Mouse (Mus musculus) stomach, embryonic 14.5 days (tissue): ENCODE measurements at regions not wholly inside any gene's neighbourhood (a gene's known extent, or its start where the extent isn't known, plus 50 kb on each side); places are given as distances from the start of the nearest gene placed in this dataset.

ENCODE experiments used
- ATAC-seq: fragments of 200-750 bp; cut with Nextera tagmentation; 2 replicates; pipeline ENCODE4 v1.8.0; 2017; ENCODE audit warnings: low read depth, moderate TSS enrichment; ENCODE audit not compliant: insufficient number of reproducible peaks, insufficient read depth, low FRiP score
- H3K27ac ChIP-seq: fragments of 300-500 bp; sonication (generic); 2 replicates; pipeline ENCODE4 v1.5.1; 2014; ENCODE audit warnings: mild to moderate bottlenecking, low read length, moderate library complexity, mixed read lengths
- H3K27me3 ChIP-seq: fragments of 300-500 bp; sonication (generic); 2 replicates; pipeline ENCODE4 v1.6.1; 2014; ENCODE audit warnings: low read length, control low read depth, mixed read lengths; ENCODE audit not compliant: control insufficient read depth, insufficient read depth
- H3K36me3 ChIP-seq: fragments of 300-500 bp; sonication (generic); 2 replicates; pipeline ENCODE4 v1.6.1; 2014; ENCODE audit warnings: mild to moderate bottlenecking, control low read depth, low read length, moderate library complexity, mixed read lengths; ENCODE audit not compliant: control insufficient read depth, insufficient read depth
- H3K4me1 ChIP-seq: fragments of 300-500 bp; sonication (generic); 2 replicates; pipeline ENCODE4 v1.6.1; 2014; ENCODE audit warnings: low read length, control low read depth, mixed read lengths; ENCODE audit not compliant: control insufficient read depth, insufficient read depth
- H3K4me2 ChIP-seq: fragments of 300-500 bp; sonication (generic); replicated peaks from 2 replicates; pipeline ENCODE4 v1.6.1; 2014; ENCODE audit warnings: low read depth, low read length, control low read depth
- H3K4me3 ChIP-seq: fragments of 300-500 bp; sonication (generic); 2 replicates; pipeline ENCODE4 v1.5.1; 2014; ENCODE audit warnings: low read depth, low read length, control low read depth
- H3K9ac ChIP-seq: fragments of 300-500 bp; sonication (generic); replicated peaks from 2 replicates; pipeline ENCODE4 v1.6.1; 2014; ENCODE audit warnings: low read depth, mild to moderate bottlenecking, control low read depth, low read length, moderate library complexity, mixed read lengths
- H3K9me3 ChIP-seq: fragments of 300-500 bp; sonication (generic); 2 replicates; pipeline ENCODE4 v1.6.1; 2016; ENCODE audit warnings: low read depth, low read length, control low read depth; ENCODE audit not compliant: control insufficient read depth
- WGBS: fragments of 180-500 bp; shearing (Covaris S2); extraction: QIAGEN DNeasy Blood & Tissue Kit; methylation state at CpG from one replicate; pipeline ENCODE4 v1.1.7; 2014; 5-methylcytosine and 5-hydroxymethylcytosine counted together

DNA sequence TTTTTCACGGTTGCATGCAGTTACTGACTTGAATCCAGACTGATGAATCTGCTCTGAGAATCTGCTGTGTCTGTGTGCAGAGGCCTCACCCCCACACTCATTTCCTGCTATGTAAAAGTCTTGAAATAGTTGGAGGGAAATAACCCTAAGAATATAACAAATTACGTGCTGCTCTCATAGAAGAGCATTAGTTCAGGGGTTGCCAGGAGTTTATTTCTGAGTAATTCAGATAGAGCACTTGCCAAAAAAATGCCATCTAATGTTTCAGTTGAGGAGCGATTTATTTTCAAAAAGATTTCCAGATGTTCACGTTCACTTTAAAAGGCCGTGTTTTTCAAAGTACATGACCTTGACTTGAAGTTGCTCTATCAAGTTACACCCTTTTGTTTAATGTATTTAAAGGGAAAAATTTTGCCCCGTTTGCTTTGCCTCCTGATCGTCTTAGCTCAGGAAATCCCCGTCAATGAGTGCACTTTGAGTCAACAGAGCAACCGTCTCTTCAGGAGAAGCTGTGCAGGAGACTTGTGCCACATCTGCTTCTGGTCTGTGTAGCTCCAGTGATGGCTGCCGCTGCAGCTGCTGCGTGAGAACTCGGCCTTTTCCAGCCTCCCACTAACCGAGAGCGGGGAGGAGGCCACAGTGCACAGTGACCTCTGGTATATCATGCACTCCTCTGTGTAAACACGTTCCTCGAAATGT lies 50.9 kb upstream of the Sec61g start:
- peak overlapping the region; percentile 69; the same call in 1 of the 2 replicates for H3K27ac ChIP-seq
- H3K4me1 ChIP-seq, result peaks cover 9% of the 10 kb centered on the region
- no peaks in the 10 kb centered on the region for H3K36me3 ChIP-seq
- H3K4me3 ChIP-seq, result no peak overlapping the region
- WGBS, result 10% methylated on average over 16 of the region's 16 CpGs
- ATAC-seq, result peak; percentile 94
- no peaks in the 10 kb centered on the region for H3K9me3 ChIP-seq
- H3K27me3 ChIP-seq, result no peaks in the 10 kb centered on the region
- H3K4me2 ChIP-seq, result no peak overlapping the region
- no peak overlapping the region for H3K9ac ChIP-seq

- H3K9me3 ChIP-seq, result no peaks in the 10 kb centered on the region
- WGBS, result 70% methylated on average over 4 of the region's 4 CpGs
- ATAC-seq, result no peak
Observed at GRCm38 (mm10) chr11:16561727-16562126, 53.4 kb upstream of the Sec61g start.

DNA sequence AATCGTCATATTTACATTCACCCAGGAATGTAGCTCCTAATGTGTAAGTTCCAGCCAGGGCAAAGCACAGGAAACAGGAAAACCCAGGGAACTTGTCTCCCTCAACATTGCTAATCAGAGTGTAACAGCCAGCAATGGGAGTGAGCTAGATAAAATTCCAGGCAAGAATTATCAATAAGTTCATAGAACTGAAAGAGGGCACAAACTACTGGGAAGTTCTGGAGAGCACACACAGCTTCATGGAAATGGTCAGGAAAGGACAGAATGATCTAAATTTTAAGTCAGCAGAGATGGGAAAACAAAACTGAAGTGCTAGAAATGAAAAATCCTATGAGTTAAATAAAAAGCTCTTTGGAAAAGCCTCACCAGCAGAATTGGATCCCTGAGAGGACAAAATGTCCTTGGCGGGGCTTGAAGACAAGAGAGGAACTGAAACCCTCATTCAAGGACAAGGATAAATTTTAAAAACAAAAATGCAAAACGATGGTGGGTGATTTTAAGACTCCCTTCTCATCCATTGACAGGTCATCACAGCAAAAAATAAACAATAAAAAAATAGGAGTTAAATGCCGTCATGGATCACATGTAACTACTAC lies 80.9 kb upstream of the Sec61g start:
- Histone ChIP-seq H3K36me3 (no peaks in the 10 kb centered on the region), H3K27me3 (no peaks in the 10 kb centered on the region), H3K4me1 (peaks cover 9% of the 10 kb centered on the region), H3K27ac (no peak overlapping the region), H3K9me3 (no peaks in the 10 kb centered on the region), H3K9ac (no peak overlapping the region), H3K4me2 (no peak overlapping the region), H3K4me3 (no peak overlapping the region)
- ATAC-seq, result no peak
- WGBS, result 63% methylated on average over 4 of the region's 4 CpGs

More at GRCm38 (mm10) chr11:16561727-16562126, 53.4 kb upstream of the Sec61g start:
- H3K36me3 ChIP-seq, result no peaks in the 10 kb centered on the region
- H3K4me1 ChIP-seq, result peaks cover 9% of the 10 kb centered on the region
- H3K27ac ChIP-seq, result no peak overlapping the region
- H3K4me3 ChIP-seq, result no peak overlapping the region
- no peaks in the 10 kb centered on the region for H3K27me3 ChIP-seq
- H3K9ac ChIP-seq, result no peak overlapping the region
- no peak overlapping the region for H3K4me2 ChIP-seq

DNA sequence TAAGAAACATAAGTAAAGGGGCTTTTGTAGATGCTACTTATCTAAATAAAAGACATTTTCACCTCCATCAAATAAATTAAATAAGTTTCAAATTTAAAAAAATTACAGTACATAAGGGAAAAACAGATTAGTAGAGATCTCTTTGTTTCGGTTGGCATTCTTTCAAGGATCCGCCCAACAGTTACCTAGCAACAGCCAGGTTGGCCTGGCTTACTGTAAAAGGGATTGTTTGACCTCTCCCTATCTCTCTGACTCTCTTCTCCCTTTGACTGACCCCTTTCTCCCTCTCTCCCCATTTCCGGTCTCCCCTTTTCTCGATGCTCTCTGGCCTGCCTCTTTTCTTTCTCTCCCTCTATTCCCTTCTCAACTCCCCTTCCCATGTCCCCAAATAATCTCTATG lies 82.3 kb upstream of the Sec61g start:
- 60% methylated on average over 4 of the region's 4 CpGs for WGBS
- H3K4me1 ChIP-seq, result peaks cover 9% of the 10 kb centered on the region

GRCm38 (mm10) chr11:16591471-16591921 lies 83.2 kb upstream of the Sec61g start:
- Histone ChIP-seq H3K9me3 (no peaks in the 10 kb centered on the region), H3K27me3 (no peaks in the 10 kb centered on the region), H3K4me1 (peaks cover 9% of the 10 kb centered on the region), H3K4me3 (no peak overlapping the region), H3K36me3 (no peaks in the 10 kb centered on the region), H3K9ac (no peak overlapping the region), H3K27ac (peak overlapping the region; percentile 73; the same call in 1 of the 2 replicates), H3K4me2 (no peak overlapping the region)
- peak; percentile 90 for ATAC-seq
- WGBS, result 6% methylated on average over 7 of the region's 7 CpGs

More for the DNA sequence above, 82.3 kb upstream of the Sec61g start:
- no peak overlapping the region for H3K27ac ChIP-seq
- no peaks in the 10 kb centered on the region for H3K36me3 ChIP-seq
- no peak for ATAC-seq
- H3K4me3 ChIP-seq, result no peak overlapping the region
- no peak overlapping the region for H3K4me2 ChIP-seq
- H3K27me3 ChIP-seq, result no peaks in the 10 kb centered on the region
- H3K9me3 ChIP-seq, result no peaks in the 10 kb centered on the region
- no peak overlapping the region for H3K9ac ChIP-seq

GRCm38 (mm10) chr11:16592006-16592405 lies 83.7 kb upstream of the Sec61g start:
- Histone ChIP-seq H3K27me3 (no peaks in the 10 kb centered on the region), H3K4me3 (no peak overlapping the region), H3K9ac (no peak overlapping the region), H3K4me1 (peaks cover 9% of the 10 kb centered on the region), H3K4me2 (no peak overlapping the region), H3K27ac (peak overlapping the region; percentile 73; the same call in 1 of the 2 replicates), H3K9me3 (no peaks in the 10 kb centered on the region), H3K36me3 (no peaks in the 10 kb centered on the region)
- no peak for ATAC-seq
- 53% methylated on average over 4 of the region's 4 CpGs for WGBS

DNA sequence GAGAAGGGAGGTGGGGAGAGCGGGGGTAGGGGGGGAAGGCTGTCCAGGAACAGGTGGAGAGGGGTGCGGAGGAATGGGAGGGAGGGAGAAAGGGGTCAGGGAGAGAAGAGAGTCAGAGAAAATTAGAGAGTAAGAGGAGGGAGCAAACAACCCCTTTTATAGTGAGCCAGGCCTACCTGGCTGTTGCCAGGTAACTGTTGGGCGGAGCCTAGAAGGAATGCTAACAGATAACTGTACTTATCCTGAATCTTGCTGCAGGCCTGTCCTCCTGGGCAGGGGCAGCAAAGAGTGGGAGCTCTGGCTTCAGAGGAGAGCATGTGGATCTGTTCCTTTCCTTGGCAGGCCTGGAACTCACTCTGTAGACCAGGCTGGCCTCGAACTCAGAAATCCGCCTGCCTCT lies 84.5 kb upstream of the Sec61g start:
- no peak for ATAC-seq
- WGBS, result 84% methylated on average over 5 of the region's 5 CpGs
- H3K36me3 ChIP-seq, result no peaks in the 10 kb centered on the region

GRCm38 (mm10) chr11:16594832-16595231 lies 86.5 kb upstream of the Sec61g start:
- WGBS, result 72% methylated on average over 1 of the region's 1 CpGs
- ATAC-seq, result no peak
- Histone ChIP-seq H3K4me1 (peaks cover 9% of the 10 kb centered on the region), H3K27me3 (no peaks in the 10 kb centered on the region), H3K36me3 (no peaks in the 10 kb centered on the region), H3K9me3 (no peaks in the 10 kb centered on the region), H3K9ac (no peak overlapping the region), H3K4me3 (no peak overlapping the region), H3K27ac (no peak overlapping the region), H3K4me2 (no peak overlapping the region)

More for the DNA sequence above, 84.5 kb upstream of the Sec61g start:
- no peak overlapping the region for H3K4me3 ChIP-seq
- peaks cover 9% of the 10 kb centered on the region for H3K4me1 ChIP-seq
- H3K27ac ChIP-seq, result no peak overlapping the region
- H3K27me3 ChIP-seq, result no peaks in the 10 kb centered on the region
- no peak overlapping the region for H3K4me2 ChIP-seq
- H3K9me3 ChIP-seq, result no peaks in the 10 kb centered on the region
- H3K9ac ChIP-seq, result no peak overlapping the region
